Mouse (Mus musculus) liver, embryonic 14.5 days (tissue): Measurements from ENCODE around the gene Atp2c1.

ENCODE experiments used
- CTCF ChIP-seq: IDR thresholded peaks from 2 replicates; pipeline ENCODE4 v1.5.1; 2016; ENCODE audit warnings: antibody characterized with exemption, low read depth, control low read depth
- EP300 ChIP-seq: IDR thresholded peaks from 2 replicates; pipeline ENCODE4 v1.6.1; 2016; ENCODE audit warnings: antibody characterized with exemption, low read depth

DNA sequence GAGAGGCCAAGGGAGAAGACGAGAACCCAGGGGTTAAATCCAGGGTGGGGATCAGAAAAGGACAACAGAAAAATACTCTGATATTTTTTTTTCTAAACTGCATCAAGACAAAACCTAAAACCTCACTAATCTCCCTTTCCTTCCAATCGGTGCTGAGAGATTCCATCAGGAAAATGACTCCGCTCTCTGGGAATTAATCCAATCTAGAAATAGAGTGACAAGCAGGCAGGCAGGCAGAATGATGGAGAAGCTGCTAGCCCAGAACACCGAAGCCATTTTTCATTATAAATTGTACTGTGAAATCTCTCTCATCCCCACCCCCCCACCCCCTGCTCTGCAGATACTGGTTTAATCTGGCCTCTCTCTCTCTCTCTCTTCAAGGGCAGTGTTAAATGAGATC lies 1.8 kb downstream of the Atp2c1 start:
- TF ChIP-seq CTCF = no peak
- TF ChIP-seq EP300 = no peak
